Mouse (Mus musculus): ENCODE results near the gene Fbxw22. TPM values are rescaled to one million over a fixed set of nuclear protein-coding genes. Genes with fewer than 3 reads are reported as not detected.
"Not testable (repeated sequence)": the region's sequence is repeated elsewhere in the genome, so short reads cannot be mapped to it uniquely, and the experiment has no call there.

The Fbxw22 gene
- total RNA-seq (2017): not detected in 2 replicates

DNA sequence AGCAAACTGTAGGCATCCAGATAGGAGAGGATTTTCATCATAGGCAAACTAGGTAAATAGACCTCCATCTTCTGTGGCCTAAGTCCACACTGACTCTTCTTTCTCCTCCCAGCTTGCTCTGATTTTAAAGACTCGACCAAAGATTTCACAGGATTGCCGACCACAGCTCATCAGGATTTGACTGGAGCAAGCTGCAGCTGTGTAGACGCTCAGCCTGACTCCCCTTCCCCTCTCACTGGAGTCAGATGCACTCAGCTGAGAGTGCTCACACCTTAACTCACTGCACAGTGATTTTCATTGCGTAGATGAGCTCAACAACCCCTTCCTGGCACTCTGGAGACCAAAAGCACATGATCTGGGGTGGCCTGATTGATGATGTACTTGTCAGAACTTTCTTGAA lies at the start of gene Fbxw22:
Gene Fbxw22 (minus strand): TSS at position 101 of the 400 bp plus-strand sequence.
- ATAC-seq (ENCODE audit: extremely low read depth, insufficient number of reproducible peaks, low FRiP score, poor library complexity, severe bottlenecking): not testable (repeated sequence)

DNA sequence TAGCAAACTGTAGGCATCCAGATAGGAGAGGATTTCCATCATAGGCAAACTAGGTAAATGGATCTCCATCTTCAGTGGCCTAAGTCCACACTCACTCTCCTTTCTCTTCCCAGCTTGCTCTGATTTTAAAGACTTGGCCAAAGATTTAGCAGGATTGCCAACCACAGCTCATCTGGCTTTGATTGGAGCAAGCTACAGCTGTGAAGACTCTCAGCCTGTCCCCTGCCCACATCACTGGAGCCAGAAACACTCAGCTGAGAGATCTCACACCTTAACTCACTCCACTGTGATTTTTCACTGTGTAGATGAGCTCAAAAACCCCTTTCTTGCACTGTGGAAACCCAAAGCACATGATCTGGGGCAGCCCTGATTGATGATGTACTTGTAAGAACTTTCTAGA lies 44.9 kb upstream of the Fbxw22 start, which contains the start of gene Fbxw16:
Gene Fbxw16 (minus strand): TSS at position 101 of the 400 bp plus-strand sequence.
- no peak for ATAC-seq (ENCODE audit: extremely low read depth, insufficient number of reproducible peaks, low FRiP score, poor library complexity, severe bottlenecking)

DNA sequence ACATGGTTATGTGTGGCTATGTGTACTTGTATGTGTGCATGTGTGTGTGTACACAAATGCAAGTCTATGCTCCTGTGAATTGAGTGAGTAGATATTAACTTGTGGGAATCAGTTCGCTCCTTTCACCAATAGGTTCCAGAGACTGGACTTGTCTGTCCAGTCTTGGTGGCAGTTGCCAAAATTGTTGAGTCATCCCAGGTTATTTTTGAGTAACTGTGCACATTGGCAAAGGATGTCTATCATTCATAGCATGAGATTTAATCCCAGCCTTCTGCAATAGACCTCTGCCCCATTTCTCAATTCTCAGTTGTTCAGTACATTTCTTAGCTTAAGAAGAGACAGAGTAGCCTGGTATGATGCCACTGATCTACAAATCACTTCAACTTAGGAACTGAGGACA lies 28.9 kb upstream of the Fbxw22 start:
- no peak for ATAC-seq (ENCODE audit: extremely low read depth, insufficient number of reproducible peaks, low FRiP score, poor library complexity, severe bottlenecking)

DNA sequence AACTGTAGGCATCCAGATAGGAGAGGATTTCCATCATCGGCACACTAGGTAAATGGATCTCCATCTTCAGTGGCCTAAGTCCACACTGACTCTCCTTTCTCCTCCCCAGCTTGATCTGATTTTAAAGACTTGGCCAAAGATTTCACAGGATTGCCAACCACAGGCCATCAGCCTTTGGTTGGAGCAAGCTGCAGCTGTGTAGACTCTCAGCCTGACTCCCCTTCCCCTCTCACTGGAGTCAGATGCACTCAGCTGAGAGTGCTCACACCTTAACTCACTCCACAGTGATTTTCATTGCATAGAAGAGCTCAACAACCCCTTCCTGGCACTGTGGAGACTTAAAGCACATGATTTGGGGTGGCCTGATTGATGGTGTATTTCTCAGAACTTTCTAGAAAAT lies 64.5 kb downstream of the Fbxw22 start, which contains the start of gene Fbxw28:
Gene Fbxw28 (minus strand): TSS at position 101 of the 400 bp plus-strand sequence.
- ATAC-seq (ENCODE audit: extremely low read depth, insufficient number of reproducible peaks, low FRiP score, poor library complexity, severe bottlenecking): not testable (repeated sequence)

Other genes with a start within 250 kb of the Fbxw22 start
- gene Fbxw21, start 242.3 kb downstream of the Fbxw22 start, total RNA-seq (2017): 0.93 TPM in 1 of 2 replicates, not detected in the other
- 0.81 and 1.4 TPM in 2 replicates for gene Fbxw13, start 208.3 kb downstream of the Fbxw22 start, total RNA-seq (2017)
- not detected in 2 replicates for gene Fbxw20, start 169.5 kb downstream of the Fbxw22 start, total RNA-seq (2017)
- gene Fbxw14, start 116.6 kb downstream of the Fbxw22 start, total RNA-seq (2017): not detected in 2 replicates
- not detected in 2 replicates for gene Fbxw28, start 64.6 kb downstream of the Fbxw22 start, total RNA-seq (2017)
- gene Fbxw16, start 44.8 kb upstream of the Fbxw22 start, total RNA-seq (2017): not detected in 2 replicates
- gene Fbxw19, start 91.6 kb upstream of the Fbxw22 start, total RNA-seq (2017): not detected in 2 replicates
- gene Fbxw15, start 164.0 kb upstream of the Fbxw22 start, total RNA-seq (2017): not detected in 2 replicates
- gene Fbxw24, start 221.8 kb upstream of the Fbxw22 start, total RNA-seq (2017): not detected in 2 replicates

All from neutrophil, adult 5-6 weeks (primary cell).